Mouse (Mus musculus): ENCODE results near the gene Gtpbp10. TPM values are rescaled to one million over a fixed set of nuclear protein-coding genes. Genes with fewer than 3 reads are reported as not detected.

The Gtpbp10 gene
- polyA plus RNA-seq (2012; rRNA removed; ENCODE audit: low replicate concordance), result 1.2 and 3.4 TPM in 2 replicates

DNA sequence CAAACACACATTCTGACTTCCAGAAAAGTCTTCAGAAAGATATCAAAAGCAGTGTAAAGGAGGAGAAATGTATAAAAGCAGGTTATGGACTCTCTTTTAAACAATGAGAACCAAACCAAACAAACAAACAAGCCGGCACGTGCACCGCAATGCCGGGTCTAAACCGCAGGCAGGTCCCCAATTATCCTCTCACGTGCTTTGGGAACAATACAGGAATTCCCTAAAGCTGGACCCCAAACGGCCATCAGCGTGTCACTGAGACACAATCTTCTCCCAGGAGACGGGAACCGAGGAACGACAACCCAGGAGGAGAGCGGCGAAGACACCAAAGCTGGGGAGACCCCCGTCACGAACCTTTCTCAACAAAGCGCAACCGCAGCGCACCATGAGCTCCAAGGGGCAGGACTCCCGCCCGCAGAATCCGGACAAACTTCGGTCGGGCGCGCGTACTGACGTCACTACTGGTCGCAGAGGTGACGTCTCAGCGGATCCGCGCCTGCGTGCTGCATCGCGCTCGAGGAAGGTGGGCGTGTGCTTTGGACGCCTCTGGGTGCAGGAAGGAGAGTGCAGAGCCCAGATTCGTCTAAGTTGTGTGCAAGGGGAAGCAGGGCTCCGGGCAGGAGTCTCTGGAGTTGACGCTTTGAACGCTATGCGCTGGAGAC, at the start of gene Gtpbp10:
Gene Gtpbp10 (minus strand): TSS at position 460 of the 662 bp plus-strand sequence.

DNA sequence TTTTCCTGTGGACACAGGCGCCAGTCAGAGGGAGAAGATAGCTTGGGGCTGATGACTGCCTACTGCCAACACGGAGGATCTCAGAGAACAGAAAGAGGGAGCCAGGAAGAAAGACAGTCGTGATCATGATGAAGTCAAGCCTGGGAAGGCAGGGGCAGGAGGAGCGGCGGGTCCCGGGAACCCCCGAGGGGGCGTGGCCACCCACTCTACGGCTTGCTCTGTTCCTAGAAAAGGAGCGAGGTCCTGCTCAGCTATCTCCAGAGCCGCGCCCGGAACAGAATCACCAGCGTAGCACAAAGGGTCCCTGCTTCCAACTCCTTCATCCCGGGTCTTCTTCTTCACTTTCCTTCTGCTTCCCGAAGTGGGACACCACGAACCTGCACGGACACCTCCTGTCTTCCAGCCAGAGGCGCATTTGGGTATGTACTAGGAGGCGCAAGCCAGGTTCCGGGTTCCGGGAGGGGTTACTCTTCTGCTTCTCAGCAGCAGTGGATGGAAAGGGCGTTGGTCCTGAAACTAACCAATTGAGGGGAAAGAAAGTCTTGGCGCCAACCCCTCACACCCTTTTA, 14.5 kb upstream of the Gtpbp10 start, which contains the start of gene Gm8773:
Gene Gm8773 (plus strand): TSS at position 51 of the 569 bp plus-strand sequence.

DNA sequence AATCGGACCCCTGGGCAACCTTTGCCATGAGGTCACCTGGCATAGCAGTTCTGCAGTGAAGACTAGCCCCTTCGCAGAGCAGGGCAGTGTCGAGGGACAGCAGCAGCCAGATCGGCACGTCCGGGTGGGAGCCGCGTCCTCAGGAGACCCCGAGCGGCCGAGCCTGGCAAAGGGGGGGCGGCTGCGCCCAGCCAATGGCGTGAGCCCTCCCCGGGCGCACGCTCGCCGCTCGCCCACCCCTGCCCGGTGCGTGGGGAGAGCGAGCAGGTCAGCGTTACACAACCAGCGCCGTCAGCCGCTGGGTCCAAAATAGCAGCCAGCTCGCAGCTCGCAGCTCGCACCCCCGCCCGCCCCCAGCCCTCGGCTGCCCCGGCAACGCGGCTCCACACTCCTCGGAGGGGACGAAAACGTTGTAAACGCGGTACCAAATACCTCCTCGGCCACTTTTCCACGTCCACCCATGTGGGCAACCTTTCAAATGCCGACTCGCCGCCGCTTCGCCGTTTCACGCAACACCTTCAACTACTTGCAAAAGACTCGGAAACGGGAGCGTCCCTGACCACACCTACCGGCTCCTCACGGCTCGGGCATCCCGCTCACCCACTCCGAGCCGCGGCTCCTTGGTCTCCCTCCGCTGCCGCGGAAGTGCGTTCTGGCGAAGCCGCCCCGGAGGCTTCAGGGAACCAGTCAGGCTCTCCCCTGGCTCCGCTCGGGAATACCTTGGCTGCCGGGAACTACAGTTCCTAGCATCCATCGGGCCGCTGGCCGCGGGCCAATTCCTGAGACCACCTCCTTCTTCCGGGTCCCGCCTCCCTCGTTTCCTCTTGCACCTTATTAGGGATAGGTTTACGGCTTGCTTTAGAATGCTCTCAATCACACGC, 44.9 kb downstream of the Gtpbp10 start, which contains the start of gene Cldn12:
Gene Cldn12 (minus strand): TSS at position 763 of the 881 bp plus-strand sequence.

Other genes starting within 250 kb of the Gtpbp10 start
- gene Cdk14, start 139.2 kb downstream of the Gtpbp10 start, polyA plus RNA-seq (2012; rRNA removed; ENCODE audit: low replicate concordance), result 4.7 and 13.6 TPM in 2 replicates
- gene 1700015F17Rik, start 80.4 kb downstream of the Gtpbp10 start, polyA plus RNA-seq (2012; rRNA removed; ENCODE audit: low replicate concordance), result not detected in 2 replicates
- 11.3 and 21.2 TPM in 2 replicates for gene Cldn12, start 44.6 kb downstream of the Gtpbp10 start, polyA plus RNA-seq (2012; rRNA removed; ENCODE audit: low replicate concordance)
- gene Gm8773, start 14.3 kb upstream of the Gtpbp10 start, polyA plus RNA-seq (2012; rRNA removed; ENCODE audit: low replicate concordance), result 0.47 and 0.62 TPM in 2 replicates
- 0.37 and 0.56 TPM in 2 replicates for gene Cfap69, start 104.7 kb upstream of the Gtpbp10 start, polyA plus RNA-seq (2012; rRNA removed; ENCODE audit: low replicate concordance)
- 3.4 and 6.7 TPM in 2 replicates for gene Steap2, start 135.0 kb upstream of the Gtpbp10 start, polyA plus RNA-seq (2012; rRNA removed; ENCODE audit: low replicate concordance)
- 0.35 and 0.76 TPM in 2 replicates for gene Steap1, start 189.8 kb upstream of the Gtpbp10 start, polyA plus RNA-seq (2012; rRNA removed; ENCODE audit: low replicate concordance)